Mouse (Mus musculus): Measurements from ENCODE around the gene Olfr1380.
"Not testable (repeated sequence)": the region's sequence is repeated elsewhere in the genome, so short reads cannot be mapped to it uniquely, and the experiment has no call there.

GRCm38 (mm10) chr11:49611349-49611748, 54.7 kb downstream of the Olfr1380 start:
- TF ChIP-seq CTCF, POLR2A (IDR thresholded peaks at IDR 0.05; ENCODE audit: insufficient read depth, low read depth, low read length): not testable (repeated sequence)
